Mouse (Mus musculus): ENCODE measurements at regions not wholly inside any gene's neighbourhood (a gene's known extent, or its start where the extent isn't known, plus 50 kb on each side); places are given as distances from the start of the nearest gene placed in this dataset.

DNA sequence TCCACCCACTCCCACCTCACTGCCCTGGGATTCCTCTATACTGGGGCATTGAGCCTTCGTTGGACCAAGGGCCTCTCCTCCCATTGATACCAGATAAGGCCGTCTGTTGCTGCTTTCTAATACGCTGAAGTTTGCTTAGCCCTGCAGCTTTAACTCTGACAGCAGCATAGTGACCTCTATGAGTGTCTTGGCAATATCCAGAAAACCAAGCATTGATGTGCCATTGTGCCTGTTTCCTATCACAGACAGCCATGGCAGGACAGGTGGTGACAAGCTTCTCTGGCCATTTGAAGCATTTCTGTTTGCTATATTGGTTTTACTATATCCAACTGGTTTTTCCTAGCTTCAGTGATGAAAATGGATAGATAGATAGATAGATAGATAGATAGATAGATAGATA lies 625.4 kb upstream of the Mpdz start:
- TF ChIP-seq POLR2A (IDR thresholded peaks at IDR 0.05; ENCODE audit: extremely low read depth, insufficient read depth, low read length): no peak
- no peak for TF ChIP-seq CTCF (IDR thresholded peaks at IDR 0.05; ENCODE audit: low read depth, low read length)
- Histone ChIP-seq H3K79me2 (ENCODE audit: control insufficient read depth, insufficient read depth, low read length) (no peaks in the 10 kb centered on the region), H3K4me1 (ENCODE audit: control insufficient read depth, insufficient read depth, low read length) (no peaks in the 10 kb centered on the region), H3K27me3 (ENCODE audit: control insufficient read depth, insufficient read depth, low read length) (peaks cover 4% of the 10 kb centered on the region; the same call in 1 of the 2 replicates), H3K9ac (ENCODE audit: low read depth, low read length) (no peak overlapping the region), H3K27ac (replicated peaks; ENCODE audit: insufficient read depth, low read depth, low read length) (no peak overlapping the region), H3K4me3 (ENCODE audit: insufficient read depth, low read depth, low read length) (no peak overlapping the region), H3K36me3 (ENCODE audit: control insufficient read depth, insufficient read depth, low read length) (no peaks in the 10 kb centered on the region)
- DNase-seq (ENCODE audit: extremely low read depth, low read depth, low spot score): no peak
- 60% methylated on average over 3 of the region's 3 CpGs for WGBS

DNA sequence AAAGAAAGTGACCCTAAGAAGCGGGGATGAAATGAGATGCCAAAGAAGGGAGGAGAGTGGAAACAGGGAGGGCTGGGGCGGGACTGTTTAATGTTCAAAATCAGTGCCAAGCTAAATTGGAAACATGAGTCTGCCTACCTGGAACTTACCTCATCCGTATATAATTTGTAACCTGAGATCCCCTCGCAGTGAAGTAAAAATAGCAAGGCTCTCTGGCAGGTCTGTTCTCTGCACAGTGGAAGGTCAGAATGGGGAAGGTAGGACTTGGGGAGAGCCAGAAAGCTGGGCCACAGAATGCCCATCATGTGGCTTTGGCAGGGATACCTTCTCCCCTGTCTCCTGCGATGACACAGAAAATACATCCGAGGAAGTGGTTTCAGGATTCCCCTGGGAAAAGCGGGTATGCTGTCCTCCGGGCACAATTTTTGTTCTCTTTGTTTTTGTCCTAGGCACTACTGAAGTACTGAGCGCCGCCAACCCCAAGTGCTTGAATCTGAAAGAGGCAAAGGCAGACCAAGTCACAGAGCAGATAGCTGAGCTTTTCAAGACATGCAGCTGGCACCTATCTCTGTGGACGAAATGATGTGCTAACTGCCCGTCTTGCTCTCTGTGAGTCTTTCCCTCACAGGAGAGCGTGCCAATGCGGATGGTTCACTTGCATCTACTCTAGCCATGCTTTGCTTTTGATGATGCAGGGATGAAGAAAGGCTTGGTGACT lies 623.2 kb upstream of the Mpdz start:
- no peak overlapping the region for H3K4me3 ChIP-seq (ENCODE audit: insufficient read depth, low read depth, low read length)
- H3K27me3 ChIP-seq (ENCODE audit: control insufficient read depth, insufficient read depth, low read length): peaks cover 4% of the 10 kb centered on the region; the same call in 1 of the 2 replicates
- no peaks in the 10 kb centered on the region for H3K36me3 ChIP-seq (ENCODE audit: control insufficient read depth, insufficient read depth, low read length)
- DNase-seq (ENCODE audit: extremely low read depth, low read depth, low spot score): no peak
- WGBS: 73% methylated on average over 14 of the region's 14 CpGs
- no peaks in the 10 kb centered on the region for H3K4me1 ChIP-seq (ENCODE audit: control insufficient read depth, insufficient read depth, low read length)
- no peaks in the 10 kb centered on the region for H3K79me2 ChIP-seq (ENCODE audit: control insufficient read depth, insufficient read depth, low read length)
- no peak overlapping the region for H3K9ac ChIP-seq (ENCODE audit: low read depth, low read length)
- TF ChIP-seq CTCF (IDR thresholded peaks at IDR 0.05; ENCODE audit: low read depth, low read length) (no peak), POLR2A (IDR thresholded peaks at IDR 0.05; ENCODE audit: extremely low read depth, insufficient read depth, low read length) (no peak)
- H3K27ac ChIP-seq (replicated peaks; ENCODE audit: insufficient read depth, low read depth, low read length): no peak overlapping the region

DNA sequence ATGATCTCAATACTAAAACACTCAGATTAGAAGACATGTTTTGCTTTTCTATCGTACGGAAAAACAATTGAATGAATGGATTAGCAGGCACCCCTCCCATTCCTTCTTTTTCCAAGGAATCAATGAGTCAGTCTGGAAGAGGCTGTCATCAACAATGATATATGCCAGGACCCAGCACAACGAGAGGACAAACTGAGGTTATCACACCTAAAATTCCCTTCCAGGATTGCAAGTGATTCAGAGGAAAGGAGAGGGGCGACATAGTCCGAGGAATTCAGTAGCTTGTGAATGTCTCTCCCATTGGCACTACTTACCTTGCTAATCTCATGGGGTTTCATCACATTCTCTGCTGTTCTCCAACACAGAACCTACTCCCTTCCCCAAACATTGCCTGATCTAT lies 620.1 kb upstream of the Mpdz start:
- TF ChIP-seq POLR2A (IDR thresholded peaks at IDR 0.05; ENCODE audit: extremely low read depth, insufficient read depth, low read length) (no peak), CTCF (IDR thresholded peaks at IDR 0.05; ENCODE audit: low read depth, low read length) (no peak)

DNA sequence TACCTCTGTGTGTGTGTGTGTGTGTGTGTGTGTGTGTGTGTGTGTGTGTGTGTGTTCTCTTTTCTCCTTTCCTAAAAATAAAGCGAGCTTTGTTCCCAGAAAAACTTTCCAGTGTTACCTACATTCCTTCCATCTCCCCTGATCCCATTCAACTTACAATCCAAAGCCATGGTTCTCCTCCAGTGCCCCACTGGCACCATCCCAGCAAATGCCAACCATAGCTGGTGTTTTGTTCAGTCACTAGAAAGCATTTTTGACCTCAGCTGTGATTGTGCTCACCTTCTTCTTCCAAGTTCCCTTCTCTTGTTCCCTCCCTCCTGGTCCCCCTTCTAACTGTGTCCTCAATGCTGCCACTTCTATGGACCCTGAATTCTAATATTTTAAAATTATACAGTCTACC lies 614.1 kb upstream of the Mpdz start:
- no peaks in the 10 kb centered on the region for H3K27me3 ChIP-seq (ENCODE audit: control insufficient read depth, insufficient read depth, low read length)
- TF ChIP-seq POLR2A (IDR thresholded peaks at IDR 0.05; ENCODE audit: extremely low read depth, insufficient read depth, low read length): no peak
- TF ChIP-seq CTCF (IDR thresholded peaks at IDR 0.05; ENCODE audit: low read depth, low read length): no peak
- H3K27ac ChIP-seq (replicated peaks; ENCODE audit: insufficient read depth, low read depth, low read length): no peak overlapping the region
- H3K36me3 ChIP-seq (ENCODE audit: control insufficient read depth, insufficient read depth, low read length): no peaks in the 10 kb centered on the region
- no peak for DNase-seq (ENCODE audit: extremely low read depth, low read depth, low spot score)
- H3K79me2 ChIP-seq (ENCODE audit: control insufficient read depth, insufficient read depth, low read length): no peaks in the 10 kb centered on the region
- 77% methylated on average over 1 of the region's 1 CpGs for WGBS
- no peaks in the 10 kb centered on the region for H3K4me1 ChIP-seq (ENCODE audit: control insufficient read depth, insufficient read depth, low read length)
- no peak overlapping the region for H3K4me3 ChIP-seq (ENCODE audit: insufficient read depth, low read depth, low read length)
- no peak overlapping the region for H3K9ac ChIP-seq (ENCODE audit: low read depth, low read length)

More for the DNA sequence above, 620.1 kb upstream of the Mpdz start:
- no peak overlapping the region for H3K9ac ChIP-seq (ENCODE audit: low read depth, low read length)
- WGBS: 75% methylated on average over 5 of the region's 5 CpGs
- no peak for DNase-seq (ENCODE audit: extremely low read depth, low read depth, low spot score)
- no peaks in the 10 kb centered on the region for H3K4me1 ChIP-seq (ENCODE audit: control insufficient read depth, insufficient read depth, low read length)
- no peak overlapping the region for H3K27ac ChIP-seq (replicated peaks; ENCODE audit: insufficient read depth, low read depth, low read length)
- H3K4me3 ChIP-seq (ENCODE audit: insufficient read depth, low read depth, low read length): no peak overlapping the region
- H3K27me3 ChIP-seq (ENCODE audit: control insufficient read depth, insufficient read depth, low read length): peaks cover 4% of the 10 kb centered on the region; the same call in 1 of the 2 replicates
- no peaks in the 10 kb centered on the region for H3K79me2 ChIP-seq (ENCODE audit: control insufficient read depth, insufficient read depth, low read length)
- H3K36me3 ChIP-seq (ENCODE audit: control insufficient read depth, insufficient read depth, low read length): no peaks in the 10 kb centered on the region

DNA sequence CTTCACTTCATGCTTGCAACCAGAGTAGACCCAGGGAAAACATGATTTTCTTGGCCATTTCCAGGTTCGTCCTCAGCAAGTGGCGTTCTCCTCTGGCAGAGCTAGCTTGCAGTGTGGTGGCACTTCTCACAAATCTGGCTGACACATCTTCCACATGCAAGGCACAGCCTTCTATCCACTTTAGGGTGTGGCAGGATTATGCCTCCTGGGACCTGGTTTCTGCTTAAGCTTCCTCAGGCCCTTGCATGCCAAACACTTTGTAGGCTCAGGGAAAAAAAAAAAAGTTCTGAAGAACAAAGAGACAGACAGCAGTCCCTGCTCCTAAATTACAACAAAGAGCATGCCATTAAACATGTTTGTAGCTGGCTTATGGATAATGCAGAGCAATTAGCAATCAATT lies 605.6 kb upstream of the Mpdz start:
- Histone ChIP-seq H3K9ac (ENCODE audit: low read depth, low read length) (no peak overlapping the region), H3K79me2 (ENCODE audit: control insufficient read depth, insufficient read depth, low read length) (no peaks in the 10 kb centered on the region), H3K36me3 (ENCODE audit: control insufficient read depth, insufficient read depth, low read length) (no peaks in the 10 kb centered on the region), H3K4me3 (ENCODE audit: insufficient read depth, low read depth, low read length) (no peak overlapping the region), H3K27me3 (ENCODE audit: control insufficient read depth, insufficient read depth, low read length) (no peaks in the 10 kb centered on the region), H3K27ac (replicated peaks; ENCODE audit: insufficient read depth, low read depth, low read length) (no peak overlapping the region), H3K4me1 (ENCODE audit: control insufficient read depth, insufficient read depth, low read length) (no peaks in the 10 kb centered on the region)
- TF ChIP-seq CTCF (IDR thresholded peaks at IDR 0.05; ENCODE audit: low read depth, low read length) (no peak), POLR2A (IDR thresholded peaks at IDR 0.05; ENCODE audit: extremely low read depth, insufficient read depth, low read length) (no peak)
- 96% methylated on average over 2 of the region's 2 CpGs for WGBS
- DNase-seq (ENCODE audit: extremely low read depth, low read depth, low spot score): no peak

DNA sequence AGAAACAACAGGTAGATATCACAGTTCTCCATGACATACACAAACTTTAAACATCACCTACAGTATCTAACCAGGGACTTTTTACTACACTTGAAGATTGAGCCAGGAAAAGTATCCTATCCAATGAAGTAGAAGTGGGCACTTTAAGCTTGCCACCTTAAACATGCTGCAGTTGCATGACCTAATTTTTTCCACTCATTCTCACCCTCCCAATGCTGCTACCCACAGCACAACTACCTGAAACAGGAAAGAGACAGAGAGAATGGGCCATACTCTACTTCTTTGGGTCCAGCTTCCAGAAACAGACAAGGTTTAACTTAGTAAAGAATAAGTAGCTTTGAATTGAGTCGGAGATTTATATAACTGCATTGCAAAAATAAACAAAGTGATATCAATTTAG lies 594.9 kb upstream of the Mpdz start:
- no peaks in the 10 kb centered on the region for H3K27me3 ChIP-seq (ENCODE audit: control insufficient read depth, insufficient read depth, low read length)
- H3K4me3 ChIP-seq (ENCODE audit: insufficient read depth, low read depth, low read length): no peak overlapping the region
- 88% methylated on average over 1 of the region's 1 CpGs for WGBS
- no peaks in the 10 kb centered on the region for H3K36me3 ChIP-seq (ENCODE audit: control insufficient read depth, insufficient read depth, low read length)
- no peak overlapping the region for H3K27ac ChIP-seq (replicated peaks; ENCODE audit: insufficient read depth, low read depth, low read length)
- H3K79me2 ChIP-seq (ENCODE audit: control insufficient read depth, insufficient read depth, low read length): no peaks in the 10 kb centered on the region
- no peak overlapping the region for H3K9ac ChIP-seq (ENCODE audit: low read depth, low read length)
- no peaks in the 10 kb centered on the region for H3K4me1 ChIP-seq (ENCODE audit: control insufficient read depth, insufficient read depth, low read length)
- TF ChIP-seq POLR2A (IDR thresholded peaks at IDR 0.05; ENCODE audit: extremely low read depth, insufficient read depth, low read length) (no peak), CTCF (IDR thresholded peaks at IDR 0.05; ENCODE audit: low read depth, low read length) (no peak)
- no peak for DNase-seq (ENCODE audit: extremely low read depth, low read depth, low spot score)

Data from liver, adult 2 months (tissue).